Mouse (Mus musculus) forebrain, embryonic 14.5 days (tissue): ENCODE data around the gene Itpkc. TPM values are rescaled to one million over a fixed set of nuclear protein-coding genes. Genes with fewer than 3 reads are reported as not detected.

Experiments
- ATAC-seq: fragments of 200-750 bp; cut with Nextera tagmentation; 2 replicates; pipeline ENCODE4 v1.8.0; 2017; ENCODE audit warnings: mild to moderate bottlenecking, moderate library complexity
- DNase-seq: peaks from one replicate; pipeline ENCODE4 v3.0.0-alpha.2; 2015; ENCODE audit warnings: low spot score
- H3K27ac ChIP-seq: fragments of 300-500 bp; sonication (generic); 2 replicates; pipeline ENCODE4 v1.5.1; 2014; ENCODE audit warnings: low read depth, mild to moderate bottlenecking, control low read depth, low read length, moderate library complexity
- H3K27me3 ChIP-seq: fragments of 300-500 bp; sonication (generic); replicated peaks from 2 replicates; pipeline ENCODE4 v1.6.1; 2014; ENCODE audit warnings: low read length, control low read depth, mixed read lengths; ENCODE audit not compliant: control insufficient read depth, insufficient read depth
- H3K36me3 ChIP-seq: fragments of 300-500 bp; sonication (generic); 2 replicates; pipeline ENCODE4 v1.6.1; 2014; ENCODE audit warnings: low read length, control low read depth; ENCODE audit not compliant: control insufficient read depth, insufficient read depth
- H3K4me1 ChIP-seq: fragments of 300-500 bp; sonication (generic); 2 replicates; pipeline ENCODE4 v1.6.1; 2014; ENCODE audit warnings: antibody characterized with exemption, low read length, control low read depth; ENCODE audit not compliant: control insufficient read depth, insufficient read depth
- H3K4me2 ChIP-seq: fragments of 300-500 bp; sonication (generic); 2 replicates; pipeline ENCODE4 v1.6.1; 2014; ENCODE audit warnings: mild to moderate bottlenecking, control low read depth, low read length
- H3K4me3 ChIP-seq: fragments of 300-500 bp; sonication (generic); 2 replicates; pipeline ENCODE4 v1.5.1; 2014; ENCODE audit warnings: low read depth, low read length, control low read depth
- H3K9ac ChIP-seq: fragments of 300-500 bp; sonication (generic); 2 replicates; pipeline ENCODE4 v1.6.1; 2014; ENCODE audit warnings: mild to moderate bottlenecking, low read length, control low read depth, moderate library complexity
- H3K9me3 ChIP-seq: fragments of 300-500 bp; sonication (generic); replicated peaks from 2 replicates; pipeline ENCODE4 v1.6.1; 2016; ENCODE audit warnings: low read length, control low read depth, mixed read lengths; ENCODE audit not compliant: control insufficient read depth
- WGBS: fragments of 180-500 bp; shearing (Covaris S2); extraction: QIAGEN DNeasy Blood & Tissue Kit; methylation state at CpG from one replicate; pipeline ENCODE4 v1.1.7; 2014; 5-methylcytosine and 5-hydroxymethylcytosine counted together
- polyA plus RNA-seq: library from polyadenylated mRNA; unstranded; fragments of >200 nt; fragmentation: Nextera tagmentation; extraction: Ambion mirVana; gene quantifications from 2 replicates; pipeline ENCODE4 v1.2.1, GENCODE M21; 2014

Gene Itpkc
- polyA plus RNA-seq, 1 experiment from 2014 or later: 4.4 TPM

- Histone ChIP-seq H3K9me3 (no peaks in the 10 kb centered on the region), H3K4me1 (peaks cover 27% of the 10 kb centered on the region), H3K27ac (0 out of 2 replicates have a peak overlapping the region, but pooled peaks have one; percentile 6), H3K4me3 (peak overlapping the region; percentile 74), H3K27me3 (no peaks in the 10 kb centered on the region), H3K4me2 (peak overlapping the region; percentile 88), H3K36me3 (peaks cover 44% of the 10 kb centered on the region), H3K9ac (peak overlapping the region; percentile 91)
- no peak for ATAC-seq
- 59% methylated on average over 7 of the region's 7 CpGs for WGBS
- no peak for DNase-seq
These were observed 32.4 kb upstream of the Itpkc start for GRCm38 (mm10) chr7:27260856-27261255.

GRCm38 (mm10) chr7:27259771-27260170, 31.3 kb upstream of the Itpkc start:
- H3K4me2 ChIP-seq: peak overlapping the region; percentile 88
- peak overlapping the region; percentile 87 for H3K27ac ChIP-seq
- no peak for ATAC-seq
- H3K9me3 ChIP-seq: no peaks in the 10 kb centered on the region
- WGBS: 28% methylated on average over 5 of the region's 5 CpGs
- peak; percentile 42 for DNase-seq
- peak overlapping the region; percentile 74 for H3K4me3 ChIP-seq
- H3K9ac ChIP-seq: peak overlapping the region; percentile 91
- peaks cover 27% of the 10 kb centered on the region for H3K4me1 ChIP-seq
- no peaks in the 10 kb centered on the region for H3K27me3 ChIP-seq
- peaks cover 33% of the 10 kb centered on the region for H3K36me3 ChIP-seq

GRCm38 (mm10) chr7:27259271-27259721, 30.8 kb upstream of the Itpkc start:
- peak overlapping the region; percentile 91 for H3K9ac ChIP-seq
- H3K4me1 ChIP-seq: peaks cover 27% of the 10 kb centered on the region
- no peaks in the 10 kb centered on the region for H3K27me3 ChIP-seq
- H3K4me2 ChIP-seq: peak overlapping the region; percentile 88
- no peaks in the 10 kb centered on the region for H3K9me3 ChIP-seq
- peaks cover 28% of the 10 kb centered on the region for H3K36me3 ChIP-seq
- peak overlapping the region; percentile 87 for H3K27ac ChIP-seq
- DNase-seq: peak; percentile 45
- peak overlapping the region; percentile 74 for H3K4me3 ChIP-seq
- 0 out of 2 replicates have a peak, but pooled peaks have one; percentile 2 for ATAC-seq
- WGBS: under 1% methylated on average over 9 of the region's 9 CpGs

GRCm38 (mm10) chr7:27258205-27258899, 29.9 kb upstream of the Itpkc start, which contains the start of gene Numbl:
Gene Numbl, plus strand, starts transcription at chr7:27258433.
- Histone ChIP-seq H3K9me3 (no peaks in the 10 kb centered on the region), H3K27me3 (no peaks in the 10 kb centered on the region), H3K4me1 (peaks cover 27% of the 10 kb centered on the region), H3K9ac (peak within 1 kb of the TSS; percentile 91), H3K4me2 (peak within 1 kb of the TSS; percentile 88), H3K36me3 (peaks cover 20% of the 10 kb centered on the region), H3K27ac (peak within 1 kb of the TSS; percentile 87), H3K4me3 (peak within 1 kb of the TSS; percentile 74)
- ATAC-seq (peak; percentile 73), DNase-seq (peak; percentile 95)
- WGBS: under 1% methylated on average over 42 of the region's 47 CpGs

- Histone ChIP-seq H3K4me1 (peaks cover 27% of the 10 kb centered on the region), H3K4me2 (peak overlapping the region; percentile 88), H3K9me3 (no peaks in the 10 kb centered on the region), H3K9ac (peak overlapping the region; percentile 6), H3K36me3 (peaks cover 20% of the 10 kb centered on the region), H3K27me3 (no peaks in the 10 kb centered on the region), H3K27ac (peak overlapping the region; percentile 87), H3K4me3 (peak overlapping the region; percentile 74)
- DNase-seq (peak; percentile 77), ATAC-seq (peak; percentile 47)
- WGBS: 0% methylated on average over 5 of the region's 6 CpGs
These were observed 29.4 kb upstream of the Itpkc start for GRCm38 (mm10) chr7:27257852-27258204.

GRCm38 (mm10) chr7:27257046-27257851, 28.8 kb upstream of the Itpkc start:
- Histone ChIP-seq H3K4me1 (peaks cover 27% of the 10 kb centered on the region), H3K4me3 (peak overlapping the region; percentile 74), H3K36me3 (peaks cover 18% of the 10 kb centered on the region), H3K9ac (peak overlapping the region; percentile 6), H3K27ac (peak overlapping the region; percentile 87), H3K4me2 (peak overlapping the region; percentile 88), H3K9me3 (no peaks in the 10 kb centered on the region), H3K27me3 (no peaks in the 10 kb centered on the region)
- ATAC-seq (peak; percentile 47), DNase-seq (peak; percentile 88)
- WGBS: 5% methylated on average over 27 of the region's 27 CpGs

- Histone ChIP-seq H3K9ac (no peak overlapping the region), H3K36me3 (peaks cover 15% of the 10 kb centered on the region), H3K9me3 (no peaks in the 10 kb centered on the region), H3K4me3 (no peak overlapping the region), H3K27me3 (no peaks in the 10 kb centered on the region), H3K4me1 (peaks cover 14% of the 10 kb centered on the region), H3K4me2 (no peak overlapping the region), H3K27ac (no peak overlapping the region)
- DNase-seq (no peak), ATAC-seq (no peak)
- WGBS: 83% methylated on average over 3 of the region's 3 CpGs
These were observed 27.3 kb upstream of the Itpkc start for GRCm38 (mm10) chr7:27255721-27256120.

GRCm38 (mm10) chr7:27251946-27252345, 23.5 kb upstream of the Itpkc start:
- Histone ChIP-seq H3K36me3 (peaks cover 15% of the 10 kb centered on the region), H3K27ac (no peak overlapping the region), H3K27me3 (no peaks in the 10 kb centered on the region), H3K4me3 (no peak overlapping the region), H3K4me2 (no peak overlapping the region), H3K9me3 (no peaks in the 10 kb centered on the region), H3K9ac (no peak overlapping the region), H3K4me1 (no peaks in the 10 kb centered on the region)
- ATAC-seq (no peak), DNase-seq (no peak)
- WGBS: 84% methylated on average over 6 of the region's 6 CpGs
